Mouse (Mus musculus): ENCODE results near the gene Ppfibp1.

The Ppfibp1 gene

GRCm38 (mm10) chr6:146959908-146960680, 71.8 kb downstream of the Ppfibp1 start:
- in situ Hi-C loops (cut with MboI, MseI), result no loop called here

GRCm38 (mm10) chr6:146960956-146961355, 72.7 kb downstream of the Ppfibp1 start:
- in situ Hi-C loops (cut with MboI, MseI), result no loop called here

- in situ Hi-C loops (cut with MboI, MseI), result no loop called here
Measured at GRCm38 (mm10) chr6:146961832-146962481, 73.7 kb downstream of the Ppfibp1 start.

GRCm38 (mm10) chr6:146963396-146964150, 75.3 kb downstream of the Ppfibp1 start:
- in situ Hi-C loops (cut with MboI, MseI), result no loop called here

DNA sequence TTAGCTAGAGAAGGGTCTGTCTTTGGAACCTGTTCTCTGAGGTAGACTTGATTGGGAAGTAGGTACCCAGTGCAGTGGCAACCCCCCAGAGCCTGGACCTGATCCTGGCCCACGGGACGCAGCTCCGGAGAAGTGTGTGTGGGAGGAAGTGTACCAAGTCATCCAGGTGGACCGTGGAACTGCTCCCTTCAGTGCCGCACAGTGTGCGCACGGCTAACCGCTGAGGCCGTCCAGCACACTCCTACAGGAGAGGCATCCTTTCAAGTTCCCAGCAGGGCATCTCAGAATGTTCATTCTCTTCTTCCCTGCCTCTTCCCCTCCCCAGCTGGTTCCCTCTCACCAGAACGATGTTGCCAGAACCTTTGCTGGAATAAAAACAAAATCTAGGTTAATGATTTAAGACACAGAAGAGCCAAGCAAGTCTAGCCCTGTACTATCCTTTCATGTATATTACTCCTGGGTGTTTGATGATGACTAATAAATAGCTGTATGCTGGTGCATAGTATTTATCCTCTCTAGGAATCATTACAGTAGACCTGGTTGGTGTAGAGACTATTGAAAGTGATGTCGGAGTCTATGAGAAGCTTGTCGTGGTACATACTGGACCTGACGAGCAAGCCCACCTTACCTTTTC, 77.0 kb downstream of the Ppfibp1 start:
- in situ Hi-C loops (cut with MboI, MseI), result no loop called here

GRCm38 (mm10) chr6:146966446-146967019, 78.2 kb downstream of the Ppfibp1 start:
- in situ Hi-C loops (cut with MboI, MseI), result no loop called here

DNA sequence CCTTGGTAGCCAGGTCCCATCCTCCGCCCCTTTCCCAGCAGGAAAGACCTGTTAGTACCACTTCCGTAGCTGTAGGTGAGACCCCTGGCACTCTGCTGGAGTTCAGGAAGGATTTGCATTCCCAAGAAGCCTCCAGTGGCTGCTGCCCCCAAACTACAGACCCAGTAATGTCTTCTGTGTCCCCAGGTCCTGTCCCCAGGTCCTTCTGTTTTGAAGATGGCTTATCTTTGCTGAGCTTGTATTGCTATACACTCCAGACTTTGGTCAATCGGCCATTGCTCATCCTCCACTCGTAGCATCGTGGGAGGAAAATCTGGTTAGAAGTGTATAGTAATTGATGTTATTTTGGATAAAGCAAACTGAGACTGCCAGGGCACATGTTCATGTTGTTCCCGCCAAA, 79.5 kb downstream of the Ppfibp1 start:
- in situ Hi-C loops (cut with MboI, MseI), result no loop called here

- in situ Hi-C loops (cut with MboI, MseI), result no loop called here
Measured at GRCm38 (mm10) chr6:146970811-146971210, 82.5 kb downstream of the Ppfibp1 start.

GRCm38 (mm10) chr6:146971366-146971765, 83.1 kb downstream of the Ppfibp1 start:
- in situ Hi-C loops (cut with MboI, MseI), result no loop called here

DNA sequence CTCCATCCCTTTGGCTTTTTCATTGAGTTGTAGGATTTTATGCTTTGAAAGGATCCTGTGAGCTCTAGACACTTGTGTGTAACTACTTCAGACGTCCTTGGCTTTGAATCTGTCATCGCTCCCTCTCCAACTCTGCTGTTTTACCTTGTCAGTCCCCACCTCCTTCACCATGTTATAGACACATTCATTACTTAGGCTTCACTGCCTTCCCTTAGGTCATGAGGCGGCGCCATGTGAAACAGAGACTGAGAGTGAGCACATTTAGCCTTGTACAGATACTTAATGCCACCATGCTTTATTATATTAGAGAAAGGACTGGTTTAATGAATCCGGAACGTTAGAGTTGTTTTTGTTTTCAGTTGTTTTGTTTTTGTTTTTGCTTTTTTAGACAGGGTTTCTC, 83.7 kb downstream of the Ppfibp1 start:
- in situ Hi-C loops (cut with MboI, MseI), result no loop called here

GRCm38 (mm10) chr6:146972740-146973139, 84.5 kb downstream of the Ppfibp1 start:
- in situ Hi-C loops (cut with MboI, MseI), result no loop called here

DNA sequence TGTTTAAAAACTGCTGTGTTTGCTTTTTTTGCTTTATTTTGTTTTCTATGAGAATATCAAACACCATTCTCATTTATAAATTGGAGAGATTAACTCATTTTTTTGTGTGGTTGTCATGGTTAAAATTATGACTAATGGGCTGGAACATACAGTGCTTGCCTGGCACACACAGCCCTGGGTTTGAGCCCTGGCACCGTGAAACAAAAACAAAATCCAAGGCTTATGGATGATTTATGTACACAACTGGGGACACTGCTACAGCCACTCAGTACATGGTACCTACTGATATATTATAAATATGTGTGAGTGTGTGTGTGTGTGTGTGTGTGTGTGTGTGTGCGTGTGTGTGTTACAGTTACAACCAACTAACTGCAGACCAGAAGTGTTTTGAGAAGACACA, 85.1 kb downstream of the Ppfibp1 start:
- in situ Hi-C loops (cut with MboI, MseI), result no loop called here

- in situ Hi-C loops (cut with MboI, MseI), result no loop called here
Measured at GRCm38 (mm10) chr6:146973830-146974229, 85.5 kb downstream of the Ppfibp1 start.

- in situ Hi-C loops (cut with MboI, MseI), result no loop called here
Measured at GRCm38 (mm10) chr6:146976446-146976845, 88.2 kb downstream of the Ppfibp1 start.

DNA sequence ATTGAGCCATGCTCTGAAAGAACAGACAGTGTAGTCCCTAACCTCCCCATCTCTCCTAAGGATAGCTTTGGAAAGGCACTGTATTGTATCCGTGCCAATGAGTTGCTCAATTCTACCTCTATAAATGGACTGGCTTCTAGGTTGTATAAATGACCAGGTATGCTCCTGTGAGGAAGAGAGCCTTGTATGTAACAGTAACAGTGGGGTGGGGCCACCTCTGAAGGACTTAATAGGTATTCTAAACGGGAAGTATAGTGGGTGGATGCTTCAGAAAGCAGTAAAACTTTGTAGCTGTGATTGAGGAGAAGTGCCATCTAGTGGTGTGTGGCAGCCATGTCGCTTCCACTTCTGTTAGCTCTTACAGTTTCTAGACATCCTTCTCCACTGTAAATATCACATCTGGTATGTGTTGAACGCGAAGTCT, 90.4 kb downstream of the Ppfibp1 start:
- in situ Hi-C loops (cut with MboI, MseI), result no loop called here

GRCm38 (mm10) chr6:146979115-146979744, 90.9 kb downstream of the Ppfibp1 start:
- in situ Hi-C loops (cut with MboI, MseI), result no loop called here

- in situ Hi-C loops (cut with MboI, MseI), result no loop called here
Measured at GRCm38 (mm10) chr6:146979953-146980352, 91.7 kb downstream of the Ppfibp1 start.

GRCm38 (mm10) chr6:146981249-146981835, 93.1 kb downstream of the Ppfibp1 start:
- in situ Hi-C loops (cut with MboI, MseI), result no loop called here

GRCm38 (mm10) chr6:146984569-146984968, 96.3 kb downstream of the Ppfibp1 start:
- in situ Hi-C loops (cut with MboI, MseI), result no loop called here

DNA sequence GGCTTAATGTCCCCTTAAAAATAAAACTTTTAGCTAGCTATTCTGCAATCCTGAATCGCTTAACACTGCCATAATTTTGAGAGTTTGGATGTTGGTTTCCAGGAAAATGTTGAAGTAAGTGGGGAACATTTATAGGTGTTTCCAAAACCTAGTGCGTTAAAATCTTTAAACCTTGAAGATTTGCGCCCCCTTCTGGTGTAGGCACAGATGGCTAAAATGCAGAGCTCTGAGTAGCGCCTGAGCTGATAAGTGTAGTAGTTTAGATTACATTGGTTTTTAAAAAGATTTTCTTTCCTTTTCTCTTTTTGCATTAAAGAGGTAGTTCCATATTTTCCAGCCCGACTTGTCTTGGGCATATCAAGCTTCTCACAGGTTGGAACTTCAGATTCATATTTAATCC, 105.9 kb downstream of the Ppfibp1 start:
- in situ Hi-C loops (cut with MboI, MseI), result loop anchor here (5.0 kb wide), 1 partner anchor 167 kb away; no protein-coding TSS in a partner anchor

DNA sequence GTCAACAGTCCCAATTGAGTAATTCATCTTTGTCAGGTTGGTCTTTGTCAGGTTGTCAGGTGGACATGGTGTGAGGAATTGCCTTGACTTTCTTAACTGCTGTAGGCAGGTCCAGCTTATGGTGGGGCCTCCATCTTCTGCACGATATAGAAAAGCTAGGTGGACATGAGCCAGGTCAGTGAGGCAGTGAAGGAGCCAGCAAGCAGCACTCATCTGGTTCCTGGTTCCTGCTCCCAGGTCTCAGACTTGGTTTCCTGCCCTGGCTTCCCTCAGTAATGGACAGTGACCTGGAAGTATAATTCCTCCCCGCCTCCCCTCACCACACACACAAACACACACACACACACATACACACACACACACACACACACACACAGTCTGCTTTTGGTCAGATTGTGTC, 107.1 kb downstream of the Ppfibp1 start:
- in situ Hi-C loops (cut with MboI, MseI), result no loop called here
